Mouse (Mus musculus) heart, postnatal 0 days (tissue): ENCODE measurements around the gene Ccdc144b. TPM values are rescaled to one million over a fixed set of nuclear protein-coding genes. Genes with fewer than 3 reads are reported as not detected.

Experiments used
- ATAC-seq: fragments of 200-750 bp; cut with Nextera tagmentation; 2 replicates; pipeline ENCODE4 v1.8.0; 2017; ENCODE audit warnings: low read depth, moderate number of reproducible peaks, moderate library complexity; ENCODE audit not compliant: insufficient read depth
- DNase-seq: peaks from one replicate; pipeline ENCODE4 v3.0.0-alpha.2; 2016; ENCODE audit warnings: low spot score
- H3K27ac ChIP-seq: fragments of 300-500 bp; sonication (generic); 2 replicates; pipeline ENCODE4 v1.5.1; 2014; ENCODE audit warnings: low read depth, mild to moderate bottlenecking
- H3K27me3 ChIP-seq: fragments of 300-500 bp; sonication (generic); 2 replicates; pipeline ENCODE4 v1.6.1; 2014; ENCODE audit warnings: low read length, mixed read lengths; ENCODE audit not compliant: control insufficient read depth, insufficient read depth
- H3K36me3 ChIP-seq: fragments of 300-500 bp; sonication (generic); replicated peaks from 2 replicates; pipeline ENCODE4 v1.6.1; 2014; ENCODE audit warnings: low read length, mixed read lengths; ENCODE audit not compliant: control insufficient read depth, insufficient read depth
- H3K4me1 ChIP-seq: fragments of 300-500 bp; sonication (generic); 2 replicates; pipeline ENCODE4 v1.6.1; 2014; ENCODE audit warnings: antibody characterized with exemption; ENCODE audit not compliant: control insufficient read depth, insufficient read depth
- H3K4me2 ChIP-seq: fragments of 300-500 bp; sonication (generic); 2 replicates; pipeline ENCODE4 v1.6.1; 2014; ENCODE audit warnings: low read depth, mild to moderate bottlenecking, low read length, moderate library complexity
- H3K4me3 ChIP-seq: fragments of 300-500 bp; sonication (generic); 2 replicates; pipeline ENCODE4 v1.5.1; 2014; ENCODE audit warnings: low read depth, low read length
- H3K9ac ChIP-seq: fragments of 300-500 bp; sonication (generic); replicated peaks from 2 replicates; pipeline ENCODE4 v1.6.1; 2014; ENCODE audit warnings: low read depth, low read length, mixed read lengths
- H3K9me3 ChIP-seq: fragments of 300-500 bp; sonication (generic); replicated peaks from 2 replicates; pipeline ENCODE4 v1.6.1; 2016; ENCODE audit warnings: low read length; ENCODE audit not compliant: control insufficient read depth
- CTCF ChIP-seq: IDR thresholded peaks from 2 replicates; pipeline ENCODE4 v1.5.1; 2016; ENCODE audit warnings: antibody characterized with exemption, control low read depth, low read depth
- EP300 ChIP-seq: IDR thresholded peaks from 2 replicates; pipeline ENCODE4 v1.6.1; 2016; ENCODE audit warnings: antibody characterized with exemption, low read depth
- WGBS: fragments of 180-500 bp; shearing (Covaris S2); extraction: QIAGEN DNeasy Blood & Tissue Kit; methylation state at CpG from one replicate; pipeline ENCODE4 v1.1.7; 2014; 5-methylcytosine and 5-hydroxymethylcytosine counted together
- polyA plus RNA-seq: library from polyadenylated mRNA; unstranded; fragments of >200 nt; fragmentation: Nextera tagmentation; extraction: Ambion mirVana; gene quantifications from 2 replicates; pipeline ENCODE4 v1.2.1, GENCODE M21; 2015
- total RNA-seq: library from RNA; depleted of rRNA; stranded (reverse); fragments of >200 nt; gene quantifications from 2 replicates; pipeline ENCODE4 v1.2.3, GENCODE M21; 2014; ENCODE audit warnings: low replicate concordance

Gene Ccdc144b
- total and polyA plus RNA-seq, 2 experiments from 2014 or later: 0.04 TPM; not detected in 1

DNA sequence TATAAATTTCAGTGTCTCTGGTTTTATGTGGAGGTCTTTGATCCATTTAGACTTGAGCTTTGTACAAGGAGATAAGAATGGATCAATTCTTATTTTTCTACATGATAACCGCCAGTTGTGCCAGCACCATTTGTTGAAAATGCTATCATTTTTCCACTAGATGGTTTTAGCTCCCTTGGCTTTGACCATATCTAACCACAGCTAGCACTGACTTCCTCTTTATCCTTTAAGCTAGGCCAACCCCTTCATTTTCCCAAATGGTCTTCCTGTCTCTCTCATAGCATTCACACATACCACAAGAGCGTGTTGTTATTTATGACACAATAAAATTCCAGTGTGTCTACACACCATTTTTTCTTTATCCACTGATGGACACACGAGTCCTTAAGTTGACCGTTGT, 23.4 kb downstream of the Ccdc144b start:
- Histone ChIP-seq H3K36me3 (no peaks in the 10 kb centered on the region), H3K4me1 (no peaks in the 10 kb centered on the region), H3K9me3 (no peaks in the 10 kb centered on the region), H3K27ac (no peak overlapping the region), H3K4me3 (no peak overlapping the region), H3K27me3 (no peaks in the 10 kb centered on the region), H3K4me2 (no peak overlapping the region), H3K9ac (no peak overlapping the region)
- 78% methylated on average over 4 of the region's 4 CpGs for WGBS
- TF ChIP-seq CTCF (no peak), EP300 (no peak)
- DNase-seq: no peak
- ATAC-seq: no peak

DNA sequence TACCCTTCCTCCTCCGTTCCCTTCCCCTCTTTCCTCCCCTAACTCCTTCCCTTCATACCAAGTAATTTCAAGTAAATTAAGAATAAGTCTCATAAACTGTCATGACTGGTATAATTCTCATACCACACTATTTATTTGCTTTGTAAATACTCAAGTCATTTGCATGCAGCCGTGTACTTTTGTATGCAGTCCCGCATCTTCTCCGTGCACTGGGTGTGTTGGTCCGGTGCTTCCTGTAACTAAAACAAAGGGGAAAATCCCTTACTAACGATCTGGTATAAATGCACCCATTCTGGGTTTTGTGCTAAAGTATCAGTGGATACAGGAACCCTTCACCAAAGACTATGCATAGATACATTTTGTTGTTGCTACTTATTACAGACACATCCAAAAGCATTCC, 27.6 kb downstream of the Ccdc144b start:
- Histone ChIP-seq H3K27me3 (no peaks in the 10 kb centered on the region), H3K9me3 (no peaks in the 10 kb centered on the region), H3K4me2 (no peak overlapping the region), H3K9ac (no peak overlapping the region), H3K36me3 (no peaks in the 10 kb centered on the region), H3K27ac (no peak overlapping the region), H3K4me1 (no peaks in the 10 kb centered on the region), H3K4me3 (no peak overlapping the region)
- WGBS: 82% methylated on average over 6 of the region's 6 CpGs
- no peak for ATAC-seq
- no peak for DNase-seq
- TF ChIP-seq CTCF (no peak), EP300 (no peak)

- peak; percentile 36 for DNase-seq
- Histone ChIP-seq H3K4me3 (no peak overlapping the region), H3K4me2 (0 out of 2 replicates have a peak overlapping the region, but pooled peaks have one; percentile 37), H3K27ac (0 out of 2 replicates have a peak overlapping the region, but pooled peaks have one; percentile 12), H3K36me3 (no peaks in the 10 kb centered on the region), H3K27me3 (no peaks in the 10 kb centered on the region), H3K9me3 (no peaks in the 10 kb centered on the region), H3K4me1 (no peaks in the 10 kb centered on the region), H3K9ac (no peak overlapping the region)
- ATAC-seq: peak; percentile 72
- TF ChIP-seq EP300 (no peak), CTCF (no peak)
- whole genome bisulfite sequencing: 29% methylated on average over 3 of the region's 3 CpGs
Observed at GRCm38 (mm10) chr3:36011239-36011638, 42.1 kb downstream of the Ccdc144b start.

DNA sequence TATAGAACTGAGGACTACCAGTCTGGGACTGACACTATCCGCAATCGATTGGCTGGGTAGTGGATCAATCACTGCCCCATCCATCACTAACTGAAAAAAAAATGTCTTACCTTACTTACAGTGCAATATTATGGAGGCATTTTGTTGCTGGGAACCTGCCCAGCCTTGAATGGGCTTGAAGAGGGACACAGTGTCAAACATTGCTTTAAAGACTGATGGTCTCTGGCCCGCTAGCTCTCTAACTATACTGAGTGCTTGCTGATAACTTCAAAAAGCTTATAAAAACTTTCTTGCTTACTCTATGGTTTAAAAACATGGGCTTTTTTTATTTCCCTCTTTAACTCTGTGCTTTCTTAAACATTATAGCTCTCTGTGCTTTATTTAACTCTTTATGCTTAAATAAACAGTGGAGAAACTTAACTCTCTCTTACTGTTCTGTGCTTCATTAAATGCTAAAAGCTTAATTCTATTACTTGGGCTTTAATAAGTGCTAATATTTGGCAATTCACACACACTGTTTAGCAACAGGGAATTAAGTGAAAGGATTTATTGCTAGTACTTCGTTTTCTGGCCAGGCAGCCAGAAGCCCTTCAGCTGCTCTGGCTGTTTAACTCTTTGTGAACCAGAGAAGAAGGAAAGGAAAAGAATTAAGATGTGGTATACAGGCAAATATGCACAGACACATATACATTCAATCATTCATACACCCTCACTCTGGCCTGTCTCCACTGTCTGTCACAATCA, 44.8 kb downstream of the Ccdc144b start:
- Histone ChIP-seq H3K4me2 (no peak overlapping the region), H3K4me1 (no peaks in the 10 kb centered on the region), H3K4me3 (no peak overlapping the region), H3K9ac (no peak overlapping the region), H3K27me3 (no peaks in the 10 kb centered on the region), H3K9me3 (no peaks in the 10 kb centered on the region), H3K27ac (no peak overlapping the region), H3K36me3 (no peaks in the 10 kb centered on the region)
- no peak for TF ChIP-seq EP300
- TF ChIP-seq CTCF: no peak
- DNase-seq (no peak), ATAC-seq (no peak)
- 75% methylated on average over 4 of the region's 4 CpGs for WGBS

- Histone ChIP-seq H3K4me3 (no peak overlapping the region), H3K36me3 (no peaks in the 10 kb centered on the region), H3K9me3 (no peaks in the 10 kb centered on the region), H3K27me3 (no peaks in the 10 kb centered on the region), H3K4me2 (no peak overlapping the region), H3K27ac (no peak overlapping the region), H3K9ac (no peak overlapping the region), H3K4me1 (peaks cover 6% of the 10 kb centered on the region; the same call in 1 of the 2 replicates)
- TF ChIP-seq CTCF (no peak), EP300 (no peak)
- ATAC-seq (no peak), DNase-seq (peak; percentile 30)
- WGBS: 41% methylated on average over 4 of the region's 4 CpGs
Observed at GRCm38 (mm10) chr3:36004028-36004895, 49.1 kb downstream of the Ccdc144b start.
